Mouse (Mus musculus) midbrain, embryonic 12.5 days (tissue): Measurements from ENCODE around the gene A930017K11Rik. TPM values are rescaled to one million over a fixed set of nuclear protein-coding genes. Genes with fewer than 3 reads are reported as not detected.

ENCODE experiments used
- ATAC-seq: fragments of 200-750 bp; cut with Nextera tagmentation; 2 replicates; pipeline ENCODE4 v1.8.0; 2017; ENCODE audit warnings: low read depth, moderate TSS enrichment, moderate library complexity; ENCODE audit not compliant: low FRiP score
- H3K27ac ChIP-seq: fragments of 300-500 bp; sonication (generic); replicated peaks from 2 replicates; pipeline ENCODE4 v1.5.1; 2016; ENCODE audit warnings: mild to moderate bottlenecking
- H3K27me3 ChIP-seq: fragments of 300-500 bp; sonication (generic); 2 replicates; pipeline ENCODE4 v1.6.1; 2016; ENCODE audit warnings: mild to moderate bottlenecking
- H3K36me3 ChIP-seq: fragments of 300-500 bp; sonication (generic); 2 replicates; pipeline ENCODE4 v1.6.1; 2016
- H3K4me1 ChIP-seq: fragments of 300-500 bp; sonication (generic); 2 replicates; pipeline ENCODE4 v1.6.1; 2016
- H3K4me2 ChIP-seq: fragments of 300-500 bp; sonication (generic); replicated peaks from 2 replicates; pipeline ENCODE4 v1.6.1; 2016; ENCODE audit warnings: mild to moderate bottlenecking, moderate library complexity
- H3K4me3 ChIP-seq: fragments of 300-500 bp; sonication (generic); 2 replicates; pipeline ENCODE4 v1.5.1; 2016; ENCODE audit warnings: mild to moderate bottlenecking
- H3K9ac ChIP-seq: fragments of 300-500 bp; sonication (generic); replicated peaks from 2 replicates; pipeline ENCODE4 v1.6.1; 2016; ENCODE audit warnings: mild to moderate bottlenecking, moderate library complexity
- H3K9me3 ChIP-seq: fragments of 300-500 bp; sonication (generic); 2 replicates; pipeline ENCODE4 v1.6.1; 2016; ENCODE audit warnings: mild to moderate bottlenecking
- WGBS: fragments of 180-500 bp; shearing (Covaris S2); methylation state at CpG from one replicate; pipeline ENCODE4 v1.1.7; 2016; 5-methylcytosine and 5-hydroxymethylcytosine counted together
- polyA plus RNA-seq: library from polyadenylated mRNA; unstranded; fragments of >200 nt; fragmentation: Nextera tagmentation; extraction: Ambion mirVana; gene quantifications from 2 replicates; pipeline ENCODE4 v1.2.1, GENCODE M21; 2016

A930017K11Rik gene
- polyA plus RNA-seq, 1 experiment from 2014 or later, result 0.13 TPM

GRCm38 (mm10) chr17:25919144-25919785 is 33.1 kb downstream of the A930017K11Rik start, which contains the start of gene Rab40c:
Gene Rab40c, minus strand, starts transcription at chr17:25919727.
- Histone ChIP-seq H3K9ac (peak within 1 kb of the TSS; percentile 88), H3K27me3 (no peaks in the 10 kb centered on the region), H3K9me3 (no peaks in the 10 kb centered on the region), H3K36me3 (peaks cover 9% of the 10 kb centered on the region), H3K4me3 (peak within 1 kb of the TSS; percentile 97), H3K27ac (peak within 1 kb of the TSS; percentile 93), H3K4me2 (peak within 1 kb of the TSS; percentile 92), H3K4me1 (peaks cover 32% of the 10 kb centered on the region)
- peak; percentile 0; the same call in 1 of the 2 replicates for ATAC-seq
- WGBS, result under 1% methylated on average over 74 of the region's 78 CpGs

- Histone ChIP-seq H3K27me3 (no peaks in the 10 kb centered on the region), H3K27ac (no peak overlapping the region), H3K4me2 (peak overlapping the region; percentile 92), H3K4me3 (peak overlapping the region; percentile 97), H3K4me1 (peaks cover 32% of the 10 kb centered on the region), H3K36me3 (peaks cover 9% of the 10 kb centered on the region), H3K9ac (peak overlapping the region; percentile 88), H3K9me3 (no peaks in the 10 kb centered on the region)
- no peak for ATAC-seq
- 83% methylated on average over 9 of the region's 9 CpGs for WGBS
These were observed 34.2 kb downstream of the A930017K11Rik start for GRCm38 (mm10) chr17:25918037-25918750.

- no peak overlapping the region for H3K4me2 ChIP-seq
- no peaks in the 10 kb centered on the region for H3K9me3 ChIP-seq
- no peak for ATAC-seq
- no peak overlapping the region for H3K9ac ChIP-seq
- no peak overlapping the region for H3K27ac ChIP-seq
- H3K36me3 ChIP-seq, result peaks cover 9% of the 10 kb centered on the region
- H3K4me1 ChIP-seq, result peaks cover 32% of the 10 kb centered on the region
- H3K27me3 ChIP-seq, result no peaks in the 10 kb centered on the region
- H3K4me3 ChIP-seq, result no peak overlapping the region
- WGBS, result 86% methylated on average over 8 of the region's 8 CpGs
These were observed 35.3 kb downstream of the A930017K11Rik start for GRCm38 (mm10) chr17:25916931-25917647.

DNA sequence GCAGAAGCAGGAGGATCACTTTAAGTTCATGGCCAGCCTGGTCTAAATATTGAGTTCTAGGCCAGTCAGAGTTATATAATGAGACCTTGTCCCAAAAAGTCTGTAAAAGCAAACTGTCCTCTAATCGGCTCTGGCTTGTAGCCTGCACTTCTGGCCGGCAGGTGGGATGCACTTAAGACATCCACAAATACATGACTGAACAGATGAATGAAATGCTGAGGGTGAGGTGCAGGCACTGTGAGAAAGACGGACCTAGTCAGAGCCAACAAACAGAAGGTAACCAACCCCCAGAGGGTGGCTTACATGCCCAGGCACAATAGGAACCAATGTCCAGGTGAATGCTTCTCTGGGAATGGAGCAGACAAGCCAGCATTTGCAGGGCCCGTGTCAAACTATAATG is 38.1 kb downstream of the A930017K11Rik start:
- H3K9ac ChIP-seq, result no peak overlapping the region
- H3K4me1 ChIP-seq, result peaks cover 25% of the 10 kb centered on the region
- no peak overlapping the region for H3K27ac ChIP-seq
- peaks cover 9% of the 10 kb centered on the region for H3K36me3 ChIP-seq
- H3K27me3 ChIP-seq, result no peaks in the 10 kb centered on the region
- no peak overlapping the region for H3K4me3 ChIP-seq
- 87% methylated on average over 4 of the region's 4 CpGs for WGBS
- no peak overlapping the region for H3K4me2 ChIP-seq
- H3K9me3 ChIP-seq, result no peaks in the 10 kb centered on the region
- no peak for ATAC-seq

GRCm38 (mm10) chr17:25913877-25914275 is 38.5 kb downstream of the A930017K11Rik start:
- no peaks in the 10 kb centered on the region for H3K27me3 ChIP-seq
- 80% methylated on average over 1 of the region's 1 CpGs for WGBS
- no peaks in the 10 kb centered on the region for H3K9me3 ChIP-seq
- H3K27ac ChIP-seq, result no peak overlapping the region
- no peak overlapping the region for H3K9ac ChIP-seq
- peaks cover 9% of the 10 kb centered on the region for H3K36me3 ChIP-seq
- no peak overlapping the region for H3K4me2 ChIP-seq
- no peak overlapping the region for H3K4me3 ChIP-seq
- peaks cover 23% of the 10 kb centered on the region for H3K4me1 ChIP-seq
- no peak for ATAC-seq

- Histone ChIP-seq H3K27ac (no peak overlapping the region), H3K4me1 (peaks cover 18% of the 10 kb centered on the region), H3K27me3 (no peaks in the 10 kb centered on the region), H3K4me3 (no peak overlapping the region), H3K36me3 (peaks cover 9% of the 10 kb centered on the region), H3K9ac (no peak overlapping the region), H3K9me3 (no peaks in the 10 kb centered on the region), H3K4me2 (no peak overlapping the region)
- WGBS, result 88% methylated on average over 14 of the region's 14 CpGs
- no peak for ATAC-seq
These were observed 39.0 kb downstream of the A930017K11Rik start for GRCm38 (mm10) chr17:25913186-25913876.

- H3K36me3 ChIP-seq, result peaks cover 3% of the 10 kb centered on the region; the same call in 1 of the 2 replicates
- WGBS, result 94% methylated on average over 4 of the region's 4 CpGs
- no peak overlapping the region for H3K4me2 ChIP-seq
- H3K9me3 ChIP-seq, result no peaks in the 10 kb centered on the region
- H3K4me1 ChIP-seq, result 0 out of 2 replicates have a peak, but pooled peaks cover 2% of the 10 kb centered on the region
- no peaks in the 10 kb centered on the region for H3K27me3 ChIP-seq
- H3K4me3 ChIP-seq, result no peak overlapping the region
- H3K9ac ChIP-seq, result no peak overlapping the region
- ATAC-seq, result no peak
- no peak overlapping the region for H3K27ac ChIP-seq
These were observed 40.5 kb downstream of the A930017K11Rik start for GRCm38 (mm10) chr17:25911816-25912215.

DNA sequence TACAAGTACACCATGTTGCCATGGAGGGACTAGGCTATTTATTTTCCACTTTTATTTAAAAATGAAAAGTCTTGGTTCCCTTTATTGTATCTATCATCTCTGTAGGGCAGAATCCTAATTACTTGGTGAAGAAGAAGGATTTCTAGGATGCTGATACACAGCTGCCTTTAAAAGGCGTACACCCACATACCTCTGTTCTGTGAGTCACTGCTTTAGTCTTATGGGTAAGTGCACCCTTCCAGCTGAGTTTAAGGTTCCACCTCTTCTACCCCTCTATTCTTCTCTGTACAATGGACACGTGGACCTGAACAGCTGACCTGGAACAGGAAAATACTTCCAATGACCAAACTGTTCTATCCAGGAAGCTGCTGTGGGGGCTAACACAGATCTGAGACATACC is 44.7 kb downstream of the A930017K11Rik start:
- Histone ChIP-seq H3K9ac (no peak overlapping the region), H3K9me3 (no peaks in the 10 kb centered on the region), H3K36me3 (no peaks in the 10 kb centered on the region), H3K4me2 (no peak overlapping the region), H3K4me1 (no peaks in the 10 kb centered on the region), H3K27ac (no peak overlapping the region), H3K27me3 (no peaks in the 10 kb centered on the region), H3K4me3 (no peak overlapping the region)
- no peak for ATAC-seq
- 89% methylated on average over 2 of the region's 2 CpGs for WGBS

GRCm38 (mm10) chr17:25903061-25903460 is 49.3 kb downstream of the A930017K11Rik start:
- Histone ChIP-seq H3K27ac (no peak overlapping the region), H3K9me3 (no peaks in the 10 kb centered on the region), H3K9ac (no peak overlapping the region), H3K4me1 (no peaks in the 10 kb centered on the region), H3K4me2 (no peak overlapping the region), H3K27me3 (no peaks in the 10 kb centered on the region), H3K36me3 (peaks cover 10% of the 10 kb centered on the region; the same call in 1 of the 2 replicates), H3K4me3 (no peak overlapping the region)
- WGBS, result 95% methylated on average over 3 of the region's 3 CpGs
- no peak for ATAC-seq

GRCm38 (mm10) chr17:25900193-25900592 is 52.2 kb downstream of the A930017K11Rik start:
- Histone ChIP-seq H3K27ac (no peak overlapping the region), H3K4me3 (no peak overlapping the region), H3K9me3 (no peaks in the 10 kb centered on the region), H3K27me3 (no peaks in the 10 kb centered on the region), H3K4me2 (no peak overlapping the region), H3K9ac (no peak overlapping the region), H3K4me1 (no peaks in the 10 kb centered on the region), H3K36me3 (peaks cover 10% of the 10 kb centered on the region; the same call in 1 of the 2 replicates)
- no peak for ATAC-seq
- WGBS, result 84% methylated on average over 1 of the region's 1 CpGs
